Mouse (Mus musculus) liver, embryonic 14.5 days (tissue): ENCODE data around the gene Nckipsd. TPM values are rescaled to one million over a fixed set of nuclear protein-coding genes. Genes with fewer than 3 reads are reported as not detected.
A peak's percentile ranks its signal among the peaks of the same experiment; 100 is the strongest.

Experiments used
- ATAC-seq: fragments of 200-750 bp; cut with Nextera tagmentation; 2 replicates; pipeline ENCODE4 v1.8.0; 2017; ENCODE audit warnings: moderate number of reproducible peaks, mild to moderate bottlenecking, moderate library complexity; ENCODE audit not compliant: insufficient read depth
- DNase-seq, 3 experiments: peaks; one replicate each; pipeline ENCODE4 v3.0.0-alpha.2; 2012 to 2013; ENCODE audit warnings: low read depth in 3 of 3, low spot score in 3 of 3
- H3K27ac ChIP-seq: fragments of 300-500 bp; sonication (generic); 2 replicates; pipeline ENCODE4 v1.5.1; 2014; ENCODE audit warnings: moderate library complexity, mild to moderate bottlenecking, control low read depth, inconsistent platforms
- H3K27me3 ChIP-seq: fragments of 300-500 bp; sonication (generic); 2 replicates; pipeline ENCODE4 v1.6.1; 2014; ENCODE audit warnings: mild to moderate bottlenecking, low read length, moderate library complexity; ENCODE audit not compliant: control insufficient read depth, insufficient read depth
- H3K36me3 ChIP-seq: fragments of 300-500 bp; sonication (generic); replicated peaks from 2 replicates; pipeline ENCODE4 v1.6.1; 2014; ENCODE audit warnings: low read depth; ENCODE audit not compliant: control insufficient read depth, insufficient read depth
- H3K4me1 ChIP-seq, 2 experiments: fragments of 200-500 bp in 1 of 2; fragments of 300-500 bp in 1 of 2; sonication (generic) in 1 of 2; replicated peaks; 2 replicates each; pipeline ENCODE4 v1.6.1; 2012 to 2014; ENCODE audit warnings: antibody characterized with exemption in 1 of 2, inconsistent platforms in 1 of 2, low read length in 1 of 2; ENCODE audit not compliant: control insufficient read depth in 2 of 2, insufficient read depth in 2 of 2
- H3K4me2 ChIP-seq: fragments of 300-500 bp; sonication (generic); 2 replicates; pipeline ENCODE4 v1.6.1; 2014; ENCODE audit warnings: low read depth, mild to moderate bottlenecking, control low read depth, moderate library complexity
- H3K4me3 ChIP-seq, 2 experiments: fragments of 200-500 bp in 1 of 2; fragments of 300-500 bp in 1 of 2; sonication (generic) in 1 of 2; 2 replicates each; pipeline ENCODE4 v1.5.1; 2012 to 2014; ENCODE audit warnings: low read depth in 2 of 2, low read length in 2 of 2, mild to moderate bottlenecking in 2 of 2, control low read depth in 1 of 2, inconsistent platforms in 1 of 2, moderate library complexity in 1 of 2; ENCODE audit not compliant: insufficient read depth in 1 of 2
- H3K9ac ChIP-seq: fragments of 300-500 bp; sonication (generic); replicated peaks from 2 replicates; pipeline ENCODE4 v1.6.1; 2014; ENCODE audit warnings: mild to moderate bottlenecking, control low read depth, moderate library complexity
- H3K9me3 ChIP-seq: fragments of 300-500 bp; sonication (generic); 2 replicates; pipeline ENCODE4 v1.6.1; 2016; ENCODE audit warnings: low read length, mixed read lengths; ENCODE audit not compliant: control insufficient read depth
- CTCF ChIP-seq: IDR thresholded peaks from 2 replicates; pipeline ENCODE4 v1.5.1; 2016; ENCODE audit warnings: antibody characterized with exemption, low read depth, control low read depth
- EP300 ChIP-seq: IDR thresholded peaks from 2 replicates; pipeline ENCODE4 v1.6.1; 2016; ENCODE audit warnings: antibody characterized with exemption, low read depth
- WGBS: fragments of 180-500 bp; shearing (Covaris S2); extraction: QIAGEN DNeasy Blood & Tissue Kit; methylation state at CpG from one replicate; pipeline ENCODE4 v1.1.7; 2014; ENCODE audit not compliant: insufficient replicate concordance; 5-methylcytosine and 5-hydroxymethylcytosine counted together
- polyA plus RNA-seq, 2 experiments: library from polyadenylated mRNA; depleted of rRNA in 1 of 2; stranded (reverse) in 1 of 2; unstranded in 1 of 2; fragments of >200 nt; fragmentation: Nextera tagmentation in 1 of 2; extraction: Ambion mirVana in 1 of 2; gene quantifications; 2 replicates each; pipeline versions ENCODE4 v1.2.1 to v1.2.3; 2012 to 2014

The Nckipsd gene
- polyA plus RNA-seq, 2 experiments = 3.2 to 3.4 TPM

DNA sequence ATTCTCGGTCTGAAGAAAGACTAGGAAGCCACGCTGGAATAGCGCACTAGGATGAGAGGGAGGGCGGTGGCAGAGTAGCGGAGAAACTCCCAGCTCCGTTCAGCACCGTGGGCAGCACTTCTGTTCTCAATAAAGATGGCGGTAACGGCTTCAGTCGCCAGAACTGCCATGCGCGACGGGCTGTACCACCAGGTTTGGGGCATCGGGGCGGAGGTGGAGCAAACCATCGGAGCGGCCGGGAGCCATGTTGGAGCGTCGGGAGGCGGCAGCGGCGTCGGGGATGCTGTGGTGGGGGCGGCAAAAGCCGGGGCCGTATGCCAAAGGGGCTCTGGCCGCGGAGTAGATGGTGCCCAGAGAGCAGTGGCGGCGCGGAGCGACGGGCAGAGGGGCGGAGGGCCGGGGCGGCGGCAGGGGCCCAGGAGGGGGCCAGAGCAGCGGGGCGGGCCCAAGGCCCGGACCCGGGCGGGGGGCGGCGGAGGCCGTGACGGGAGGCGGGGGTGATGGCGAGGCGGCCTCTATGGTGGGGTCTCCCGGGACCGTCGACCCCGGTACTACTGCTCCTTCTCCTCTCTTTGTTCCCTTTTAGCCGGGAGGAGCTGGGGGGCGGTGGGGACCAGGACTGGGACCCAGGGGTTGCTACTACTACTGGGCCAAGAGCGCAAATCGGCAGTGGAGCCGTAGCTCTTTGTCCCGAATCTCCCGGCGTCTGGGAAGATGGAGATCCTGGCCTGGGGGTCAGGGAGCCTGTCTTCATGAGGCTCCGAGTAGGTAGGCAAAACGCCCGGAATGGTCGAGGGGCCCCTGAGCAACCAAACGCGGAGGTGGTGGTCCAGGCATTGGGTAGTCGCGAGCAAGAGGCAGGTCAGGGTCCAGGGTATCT is 17.9 kb downstream of the Nckipsd start, which contains the start of gene Celsr3:
Celsr3 (plus strand) TSS at position 501 of the 880 bp plus-strand sequence.
- ATAC-seq (peak; percentile 51), DNase-seq (peak; percentile 43 to 51 (median 49))
- no peak within 1 kb of the TSS for H3K9ac ChIP-seq
- no peak for TF ChIP-seq CTCF
- no peak for TF ChIP-seq EP300
- 3% methylated on average over 66 of the region's 70 CpGs for WGBS
- peak within 1 kb of the TSS; percentile 16 to 29 for H3K4me3 ChIP-seq
- H3K4me2 ChIP-seq = peak within 1 kb of the TSS; percentile 51
- no peaks in the 10 kb centered on the region for H3K9me3 ChIP-seq
- H3K27ac ChIP-seq = no peak within 1 kb of the TSS
- H3K27me3 ChIP-seq = peaks cover 78% of the 10 kb centered on the region
- H3K4me1 ChIP-seq = no peaks in the 10 kb centered on the region
- H3K36me3 ChIP-seq = no peaks in the 10 kb centered on the region

DNA sequence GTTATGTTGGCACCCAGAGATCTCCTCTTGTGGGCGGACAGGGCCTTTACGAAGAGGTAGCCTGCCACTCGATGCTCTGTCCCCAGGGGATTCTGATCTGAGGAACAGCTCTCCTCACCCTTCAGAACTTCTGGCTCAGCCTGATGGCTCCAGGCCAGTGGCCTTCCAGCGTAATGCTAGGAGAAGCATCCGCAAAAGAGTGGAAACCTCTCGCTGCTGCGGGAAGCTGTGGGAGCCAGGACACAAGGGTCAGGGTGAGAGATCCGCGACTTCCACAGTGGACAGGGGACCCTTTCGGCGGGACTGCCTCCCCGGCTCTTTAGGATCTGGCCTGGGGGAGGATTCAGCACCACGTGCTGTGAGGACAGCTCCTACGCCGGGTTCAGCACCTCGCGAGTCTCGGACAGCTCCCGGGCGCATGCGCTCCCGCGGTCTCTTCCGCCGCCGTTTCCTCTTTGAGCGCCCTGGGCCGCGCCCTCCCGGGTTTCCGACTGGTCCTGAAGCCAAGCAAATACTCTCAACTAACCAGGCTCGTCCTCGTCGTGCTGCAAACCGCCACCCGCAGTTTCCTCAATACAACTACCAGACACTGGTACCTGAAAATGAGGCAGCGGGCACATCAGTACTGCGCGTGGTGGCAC is 18.7 kb downstream of the Nckipsd start:
- peak; percentile 63 for ATAC-seq
- TF ChIP-seq CTCF = no peak
- no peak for TF ChIP-seq EP300
- Histone ChIP-seq H3K9ac (no peak overlapping the region), H3K27me3 (peaks cover 86% of the 10 kb centered on the region), H3K4me2 (peak overlapping the region; percentile 51), H3K9me3 (no peaks in the 10 kb centered on the region), H3K4me1 (0 out of 4 replicates have a peak, but pooled peaks cover 0 to 3% of the 10 kb centered on the region in 2 experiments), H3K4me3 (peak overlapping the region; percentile 16 to 17), H3K36me3 (no peaks in the 10 kb centered on the region), H3K27ac (no peak overlapping the region)
- peak in 2 of 3 experiments; percentile 33 to 49 for DNase-seq
- WGBS = 3% methylated on average over 39 of the region's 39 CpGs

DNA sequence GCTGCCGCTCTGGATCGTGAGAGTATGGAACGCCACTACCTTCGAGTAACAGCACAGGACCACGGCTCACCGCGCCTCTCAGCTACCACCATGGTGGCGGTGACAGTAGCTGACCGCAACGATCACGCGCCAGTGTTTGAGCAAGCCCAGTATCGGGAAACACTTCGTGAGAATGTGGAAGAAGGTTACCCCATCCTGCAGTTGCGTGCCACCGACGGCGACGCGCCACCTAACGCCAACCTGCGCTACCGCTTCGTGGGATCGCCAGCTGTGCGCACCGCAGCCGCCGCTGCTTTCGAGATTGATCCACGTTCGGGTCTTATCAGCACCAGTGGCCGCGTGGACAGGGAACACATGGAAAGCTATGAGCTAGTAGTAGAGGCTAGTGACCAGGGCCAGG is 19.3 kb downstream of the Nckipsd start:
- H3K9me3 ChIP-seq = no peaks in the 10 kb centered on the region
- no peak overlapping the region for H3K27ac ChIP-seq
- ATAC-seq (no peak), DNase-seq (no peak)
- TF ChIP-seq CTCF (0 out of 2 replicates have a peak, but pooled peaks have one; percentile 15), EP300 (no peak)
- H3K27me3 ChIP-seq = peaks cover 91% of the 10 kb centered on the region
- peak overlapping the region; percentile 51 for H3K4me2 ChIP-seq
- H3K9ac ChIP-seq = no peak overlapping the region
- WGBS = 7% methylated on average over 34 of the region's 34 CpGs
- peaks cover under 1 to 3% of the 10 kb centered on the region in 2 experiments; a peak in 1 of 4 replicates for H3K4me1 ChIP-seq
- H3K4me3 ChIP-seq = peak overlapping the region in 1 of 2 experiments; percentile 17; a peak in 2 of 4 replicates
- H3K36me3 ChIP-seq = no peaks in the 10 kb centered on the region

DNA sequence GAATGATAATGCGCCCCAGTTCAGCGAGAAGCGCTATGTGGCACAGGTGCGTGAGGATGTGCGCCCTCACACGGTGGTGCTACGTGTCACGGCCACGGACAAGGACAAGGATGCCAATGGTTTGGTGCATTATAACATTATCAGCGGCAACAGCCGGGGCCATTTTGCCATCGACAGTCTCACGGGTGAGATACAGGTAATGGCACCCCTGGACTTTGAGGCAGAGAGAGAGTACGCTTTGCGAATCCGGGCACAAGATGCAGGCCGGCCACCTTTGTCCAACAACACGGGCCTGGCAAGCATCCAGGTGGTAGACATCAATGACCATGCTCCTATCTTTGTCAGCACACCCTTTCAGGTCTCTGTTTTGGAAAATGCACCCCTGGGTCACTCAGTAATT is 19.7 kb downstream of the Nckipsd start:
- H3K27me3 ChIP-seq = peaks cover 92% of the 10 kb centered on the region

DNA sequence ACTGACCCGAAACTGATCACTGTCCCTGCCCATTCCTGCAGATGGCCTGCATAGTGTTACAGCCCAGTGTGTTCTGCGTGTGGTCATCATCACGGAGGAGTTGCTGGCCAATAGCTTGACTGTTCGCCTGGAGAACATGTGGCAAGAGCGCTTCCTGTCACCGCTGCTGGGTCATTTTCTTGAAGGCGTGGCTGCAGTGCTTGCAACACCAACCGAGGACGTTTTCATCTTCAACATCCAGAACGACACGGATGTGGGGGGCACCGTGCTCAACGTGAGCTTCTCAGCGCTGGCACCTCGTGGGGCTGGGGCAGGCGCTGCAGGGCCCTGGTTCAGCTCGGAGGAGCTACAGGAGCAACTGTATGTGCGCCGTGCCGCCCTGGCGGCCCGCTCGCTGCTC is 23.5 kb downstream of the Nckipsd start:
- 4% methylated on average over 23 of the region's 23 CpGs for WGBS
- no peak overlapping the region for H3K9ac ChIP-seq
- DNase-seq = no peak
- no peaks in the 10 kb centered on the region for H3K9me3 ChIP-seq
- TF ChIP-seq CTCF (no peak), EP300 (no peak)
- no peaks in the 10 kb centered on the region for H3K36me3 ChIP-seq
- no peak for ATAC-seq
- H3K27ac ChIP-seq = no peak overlapping the region
- H3K4me1 ChIP-seq = peaks cover 3 to 4% of the 10 kb centered on the region in 2 experiments; a peak in 1 of 4 replicates
- peak overlapping the region; percentile 39 to 42; a peak in 3 of 4 replicates for H3K4me3 ChIP-seq
- peaks cover 60% of the 10 kb centered on the region for H3K27me3 ChIP-seq
- H3K4me2 ChIP-seq = peak overlapping the region; percentile 63

More for the DNA sequence above, 19.7 kb downstream of the Nckipsd start:
- peaks cover 3 to 4% of the 10 kb centered on the region in 2 experiments; a peak in 1 of 4 replicates for H3K4me1 ChIP-seq
- no peak for TF ChIP-seq EP300
- 0 out of 2 replicates have a peak, but pooled peaks have one; percentile 0 for TF ChIP-seq CTCF
- DNase-seq (no peak), ATAC-seq (no peak)
- H3K9ac ChIP-seq = no peak overlapping the region
- H3K27ac ChIP-seq = no peak overlapping the region
- H3K36me3 ChIP-seq = no peaks in the 10 kb centered on the region
- 47% methylated on average over 18 of the region's 18 CpGs for WGBS
- no peak overlapping the region; the same call in 1 of the 2 replicates for H3K4me2 ChIP-seq
- H3K4me3 ChIP-seq = no peak overlapping the region
- H3K9me3 ChIP-seq = no peaks in the 10 kb centered on the region
